Comparison of ENCODE assay signal across 11 mouse cellular contexts in genomic region chr2:22807312-22807711, GRCm38 (mm10). TPM values are rescaled to one million over a fixed set of nuclear protein-coding genes. Genes with fewer than 3 reads are reported as not detected.
DNase-seq lines count a peak whose midpoint lies in the region; ATAC-seq lines count a peak whose summit lies in the region.
"Had no signal": no experiment of that assay in that cellular context is flagged by ENCODE, and none has a peak within 500 bp of the region (broad histone marks: within the 10 kb centered on the region; RNA-seq: fewer than 3 reads in every experiment).

No protein-coding gene starts in this region.

- peak; percentile 62 for ATAC-seq in granulocyte monocyte progenitor cell, adult 5-6 weeks (replicated peaks; ENCODE audit: poor library complexity, severe bottlenecking)
- ATAC-seq in monocyte, adult 5-6 weeks (replicated peaks; ENCODE audit: insufficient number of reproducible peaks, low FRiP score, low TSS enrichment, poor library complexity, severe bottlenecking) = peak; percentile 44
- ATAC-seq: forebrain, postnatal 0 days; intestine, postnatal 0 days had no signal

- peak; percentile 27 to 28 for DNase-seq in lung, adult 18-20 months
- no peak for DNase-seq in lung, postnatal 14 days
- DNase-seq in thymus, postnatal 4 days = peak; percentile 47
- no peak for DNase-seq in cerebellum, postnatal 10 days
- no peak for DNase-seq in heart, adult 9 months (ENCODE audit: low spot score in 2 of 2)
- no peak for DNase-seq in kidney, postnatal 14 days
- DNase-seq: forebrain, postnatal 0 days; layer of hippocampus, adult 9-11 months had no signal

RNA-seq across cellular contexts. Expression of gene Apbb1ip, which starts 33.4 kb away (rescaled TPM):
- 110 and 134 TPM in 2 replicates for total RNA-seq in granulocyte monocyte progenitor cell, adult 5-6 weeks (2014; fragmentation: Nextera tagmentation)
- 18.7 and 22.9 TPM in 2 replicates for total RNA-seq in granulocyte monocyte progenitor cell, adult 5-6 weeks (2017)
- 58.1 to 181 TPM (median 70.4 TPM) in 3 replicates for total RNA-seq in monocyte, adult 5-6 weeks (2017)

Comparison
In these comparisons a context has a peak if more than half of its experiments do, and no peak if none do; other contexts are left out.
1. DNase-seq: peak in lung, adult 18-20 months (2 of 2) and thymus, postnatal 4 days (single experiment); none in lung, postnatal 14 days (single experiment), cerebellum, postnatal 10 days (0 of 2), heart, adult 9 months (0 of 2) and kidney, postnatal 14 days (single experiment).